Mouse (Mus musculus) lung, adult 2 months (tissue): ENCODE results near the gene Cep72. TPM values are rescaled to one million over a fixed set of nuclear protein-coding genes. Genes with fewer than 3 reads are reported as not detected.
"Not testable (repeated sequence)": the region's sequence is repeated elsewhere in the genome, so short reads cannot be mapped to it uniquely, and the experiment has no call there.

ENCODE experiments used
- DNase-seq: peaks from one replicate; pipeline ENCODE4 v3.0.0; 2022
- H3K4me1 ChIP-seq: fragments of 200-500 bp; 2 replicates; pipeline ENCODE4 v1.6.1; 2011; ENCODE audit warnings: low read length; ENCODE audit not compliant: control insufficient read depth, insufficient read depth
- H3K4me3 ChIP-seq: fragments of 200-500 bp; replicated peaks from 2 replicates; pipeline ENCODE3; 2011; ENCODE audit warnings: low read depth, mild to moderate bottlenecking, control low read depth, low read length; ENCODE audit errors: extremely low read depth
- CTCF ChIP-seq: fragments of 200-500 bp; IDR thresholded peaks from 2 replicates; pipeline ENCODE4 v1.5.1; 2011; ENCODE audit warnings: mild to moderate bottlenecking, low read length, control low read depth; ENCODE audit not compliant: insufficient read depth
- POLR2A ChIP-seq: fragments of 200-500 bp; IDR thresholded peaks from 2 replicates; pipeline ENCODE4 v1.6.1; 2011; ENCODE audit warnings: low read depth, mild to moderate bottlenecking, control low read depth, low read length, borderline replicate concordance; ENCODE audit errors: extremely low read depth
- WGBS: fragments of 180-500 bp; shearing (Covaris S2); methylation state at CpG from one replicate; pipeline ENCODE4 v1.1.7; 2018; 5-methylcytosine and 5-hydroxymethylcytosine counted together
- polyA plus RNA-seq: library from polyadenylated mRNA; depleted of rRNA; stranded (reverse); fragments of >200 nt; gene quantifications from 2 replicates; pipeline ENCODE4 v1.2.3, GENCODE M21; 2012

The Cep72 gene
- polyA plus RNA-seq, 1 experiment: 1.3 TPM

- no peaks in the 10 kb centered on the region for H3K4me1 ChIP-seq
- H3K4me3 ChIP-seq: no peak overlapping the region
- WGBS: 79% methylated on average over 7 of the region's 7 CpGs
- TF ChIP-seq CTCF (no peak), POLR2A (no peak)
- DNase-seq: no peak
These were observed 11.3 kb upstream of the Cep72 start for GRCm38 (mm10) chr13:74073369-74073768.

GRCm38 (mm10) chr13:74071714-74072113 lies 9.6 kb upstream of the Cep72 start:
- 57% methylated on average over 3 of the region's 3 CpGs for WGBS
- Histone ChIP-seq H3K4me1 (no peaks in the 10 kb centered on the region), H3K4me3 (no peak overlapping the region)
- TF ChIP-seq POLR2A (no peak), CTCF (no peak)
- DNase-seq: no peak

- not testable (repeated sequence) for H3K4me3 ChIP-seq, DNase-seq, H3K4me1 ChIP-seq
- WGBS: 70% methylated on average over 1 of the region's 1 CpGs
These were observed 9.1 kb upstream of the Cep72 start for GRCm38 (mm10) chr13:74071244-74071643.

- Histone ChIP-seq H3K4me3 (no peak overlapping the region), H3K4me1 (no peaks in the 10 kb centered on the region)
- DNase-seq: no peak
- TF ChIP-seq CTCF (no peak), POLR2A (no peak)
- WGBS: 91% methylated on average over 1 of the region's 1 CpGs
These were observed 4.5 kb upstream of the Cep72 start for GRCm38 (mm10) chr13:74066576-74066975.

GRCm38 (mm10) chr13:74063340-74064050 lies 1.4 kb upstream of the Cep72 start:
- TF ChIP-seq CTCF (no peak), POLR2A (no peak)
- 78% methylated on average over 1 of the region's 1 CpGs for WGBS
- no peak for DNase-seq
- Histone ChIP-seq H3K4me1 (no peaks in the 10 kb centered on the region), H3K4me3 (no peak overlapping the region)

GRCm38 (mm10) chr13:74062378-74063128 lies 454 bp upstream of the Cep72 start:
- no peak for DNase-seq
- WGBS: 24% methylated on average over 11 of the region's 11 CpGs
- H3K4me3 ChIP-seq: peak overlapping the region; percentile 66
- TF ChIP-seq CTCF (no peak), POLR2A (no peak)
- H3K4me1 ChIP-seq: no peaks in the 10 kb centered on the region

- no peak for DNase-seq
- TF ChIP-seq CTCF (no peak), POLR2A (no peak)
- Histone ChIP-seq H3K4me3 (no peak overlapping the region), H3K4me1 (no peaks in the 10 kb centered on the region)
- WGBS: 93% methylated on average over 9 of the region's 9 CpGs
These were observed 4.0 kb downstream of the Cep72 start for GRCm38 (mm10) chr13:74058081-74058480.

GRCm38 (mm10) chr13:74056194-74056593 lies 5.9 kb downstream of the Cep72 start:
- H3K4me1 ChIP-seq: no peaks in the 10 kb centered on the region
- no peak for DNase-seq
- H3K4me3 ChIP-seq: no peak overlapping the region
- 80% methylated on average over 1 of the region's 1 CpGs for WGBS
- TF ChIP-seq POLR2A: no peak
- no peak for TF ChIP-seq CTCF

GRCm38 (mm10) chr13:74039926-74040325 lies 22.2 kb downstream of the Cep72 start:
- TF ChIP-seq POLR2A: no peak
- TF ChIP-seq CTCF: no peak
- 86% methylated on average over 3 of the region's 3 CpGs for WGBS
- H3K4me1 ChIP-seq: no peaks in the 10 kb centered on the region

GRCm38 (mm10) chr13:74035776-74036175 lies 26.3 kb downstream of the Cep72 start:
- no peak overlapping the region for H3K4me3 ChIP-seq

More at GRCm38 (mm10) chr13:74039926-74040325, 22.2 kb downstream of the Cep72 start:
- no peak for DNase-seq
- no peak overlapping the region for H3K4me3 ChIP-seq

More at GRCm38 (mm10) chr13:74035776-74036175, 26.3 kb downstream of the Cep72 start:
- WGBS: 92% methylated on average over 2 of the region's 2 CpGs
- TF ChIP-seq POLR2A (no peak), CTCF (no peak)
- DNase-seq: no peak
- H3K4me1 ChIP-seq: no peaks in the 10 kb centered on the region
